Mouse (Mus musculus) embryonic fibroblast, embryonic 13.5 days (primary cell): Measurements from ENCODE around the gene Maff.

Experiments used
- CTCF ChIP-seq: IDR thresholded peaks from 2 replicates; pipeline ENCODE4 v1.5.1; 2011; ENCODE audit warnings: mild to moderate bottlenecking, control low read depth, low read length, moderate library complexity, borderline replicate concordance; ENCODE audit not compliant: insufficient read depth
- POLR2A ChIP-seq: IDR thresholded peaks from 2 replicates; pipeline ENCODE4 v1.6.1; 2011; ENCODE audit warnings: low read depth, mild to moderate bottlenecking, control low read depth, low read length, moderate library complexity

- TF ChIP-seq POLR2A (no peak), CTCF (no peak)
Measured at GRCm38 (mm10) chr15:79392527-79392926, 46.1 kb downstream of the Maff start.
